Mouse (Mus musculus): Measurements from ENCODE around the gene Foxp1.

- TF ChIP-seq EP300 (IDR thresholded peaks at IDR 0.05) (no peak), CTCF (IDR thresholded peaks at IDR 0.05) (no peak)
Measured at GRCm38 (mm10) chr6:99521641-99522358, 721 bp downstream of the Foxp1 start.
